Mouse (Mus musculus) ES-E14 (cell line): ENCODE measurements around the gene Myo7a.

Experiments
- CHD2 ChIP-seq: IDR thresholded peaks from 2 replicates; pipeline ENCODE4 v1.6.1; 2014; ENCODE audit warnings: mild to moderate bottlenecking, low read depth, low read length, inconsistent platforms
- HCFC1 ChIP-seq: IDR thresholded peaks from 2 replicates; pipeline ENCODE4 v1.6.1; 2012; ENCODE audit warnings: low read length, inconsistent platforms, borderline replicate concordance; ENCODE audit not compliant: insufficient read depth
- MAFK ChIP-seq: IDR thresholded peaks from 2 replicates; pipeline ENCODE4 v1.6.1; 2014; ENCODE audit warnings: mild to moderate bottlenecking, low read depth, low read length, inconsistent platforms; ENCODE audit not compliant: insufficient read depth
- ZC3H11A ChIP-seq: IDR thresholded peaks from 2 replicates; pipeline ENCODE4 v1.6.1; 2012; ENCODE audit warnings: low read depth, mild to moderate bottlenecking, inconsistent platforms, low read length, borderline replicate concordance
- ZNF384 ChIP-seq: IDR thresholded peaks from 2 replicates; pipeline ENCODE4 v1.6.1; 2012; ENCODE audit warnings: low read depth, low read length, inconsistent platforms

DNA sequence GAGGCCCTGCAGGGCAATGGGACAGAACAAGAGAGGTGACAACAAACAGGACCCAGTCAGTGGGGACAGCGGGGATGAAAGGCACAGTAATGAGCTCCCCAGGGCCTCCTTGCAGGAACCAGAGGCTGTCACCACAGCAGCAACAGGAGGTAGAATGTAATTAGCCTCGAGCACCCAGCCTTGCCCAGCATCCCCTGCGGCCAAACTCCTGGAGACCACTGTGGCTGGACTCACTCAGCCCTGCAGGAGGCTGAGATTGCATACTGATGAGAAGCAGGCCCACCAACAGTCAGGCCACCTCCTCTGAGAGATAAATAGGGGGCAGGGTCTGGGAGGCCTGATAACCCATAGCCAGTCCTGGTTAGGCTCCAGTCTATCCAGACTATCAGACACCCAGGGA lies 30.5 kb upstream of the Myo7a start:
- TF ChIP-seq HCFC1 (no peak), MAFK (no peak), ZC3H11A (no peak), ZNF384 (no peak), CHD2 (no peak)
